Mouse (Mus musculus): ENCODE results near the gene Asf1a. TPM values are rescaled to one million over a fixed set of nuclear protein-coding genes. Genes with fewer than 3 reads are reported as not detected.

The Asf1a gene
- total RNA-seq (2012; rRNA removed) (63.8 and 65.1 TPM in 2 replicates), polyA plus RNA-seq (2012; ENCODE audit: insufficient read depth in 1 of 2, insufficient read length in 2 of 2, low read depth in 1 of 2, low replicate concordance in 2 of 2, missing spikeins in 1 of 2) (10 to 100 TPM in 1 of 2 experiments, not detected in 1; 91.4 TPM)

DNA sequence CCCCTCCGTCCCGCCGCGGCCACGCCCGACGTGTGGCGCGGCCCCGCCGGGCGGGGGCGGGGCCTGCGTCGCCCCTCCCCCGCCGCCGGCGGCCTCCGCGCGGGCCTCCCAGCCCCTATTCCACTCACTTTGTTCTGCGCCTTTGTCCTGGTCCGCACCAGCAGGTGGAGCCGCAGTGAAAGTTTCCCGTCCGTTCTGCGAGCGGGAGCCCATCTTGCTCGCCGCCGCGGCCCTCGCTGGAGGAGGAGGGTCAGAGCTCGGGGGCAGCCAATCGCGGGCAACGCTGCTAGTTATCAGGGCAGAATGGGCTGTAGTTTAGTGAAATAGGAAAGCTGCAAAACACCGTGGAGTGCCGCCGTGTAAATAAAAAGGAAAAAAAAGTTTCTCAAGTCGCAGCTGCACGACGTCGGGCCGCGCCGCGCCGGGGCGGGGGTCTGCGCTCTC is at the start of gene Asf1a:
Asf1a (plus strand) TSS at position 81 of the 444 bp plus-strand sequence.
- TF ChIP-seq MXI1 (IDR thresholded peaks at IDR 0.05; ENCODE audit: low read depth, low read length) (peak; percentile 44), GATA1 (IDR thresholded peaks at IDR 0.05; ENCODE audit: low read depth, low read length) (peak; percentile 74; the same call in 1 of the 2 replicates), ELF1 (IDR thresholded peaks at IDR 0.05; ENCODE audit: low read depth, low read length) (0 out of 2 replicates have a peak, but pooled peaks have one; percentile 55), KAT2A (conservative IDR thresholded peaks at IDR 0.05; ENCODE audit: low read depth, low read length) (no peak; the same call in 1 of the 2 replicates), ZNF384 (IDR thresholded peaks at IDR 0.05; ENCODE audit: low read depth, low read length) (peak; percentile 90), ZMIZ1 (IDR thresholded peaks at IDR 0.05; ENCODE audit: low read depth, low read length) (peak; percentile 59), POLR2A (IDR thresholded peaks at IDR 0.05; ENCODE audit: control insufficient read depth in 1 of 2, insufficient read depth in 1 of 2, low read depth in 1 of 2, low read length in 2 of 2, poor library complexity in 1 of 2) (peak in 1 of 2 experiments; percentile 83; a peak in 2 of 4 replicates), POLR2AphosphoS2 (IDR thresholded peaks at IDR 0.05; ENCODE audit: low read length) (0 out of 2 replicates have a peak, but pooled peaks have one; percentile 63), RAD21 (IDR thresholded peaks at IDR 0.05; ENCODE audit: low read depth, low read length) (no peak), HCFC1 (IDR thresholded peaks at IDR 0.05; ENCODE audit: low read depth, low read length) (peak; percentile 87), NRF1 (IDR thresholded peaks at IDR 0.05; ENCODE audit: insufficient read depth, low read depth, low read length, poor library complexity, severe bottlenecking) (no peak), SMC3 (IDR thresholded peaks at IDR 0.05; ENCODE audit: low read depth, low read length) (no peak), MAZ (IDR thresholded peaks at IDR 0.05; ENCODE audit: low read depth, low read length) (peak; percentile 75; the same call in 1 of the 2 replicates), CHD2 (IDR thresholded peaks at IDR 0.05; ENCODE audit: low read length) (no peak), RCOR1 (IDR thresholded peaks at IDR 0.05; ENCODE audit: low read depth, low read length) (no peak), SIN3A (IDR thresholded peaks at IDR 0.05; ENCODE audit: low read length) (peak; percentile 87), TCF12 (IDR thresholded peaks at IDR 0.05; ENCODE audit: low read depth, low read length) (peak; percentile 67; the same call in 1 of the 2 replicates), ETS1 (IDR thresholded peaks at IDR 0.05; ENCODE audit: low read depth, low read length) (0 out of 2 replicates have a peak, but pooled peaks have one; percentile 48), NELFE (IDR thresholded peaks at IDR 0.05; ENCODE audit: low read depth, low read length) (peak; percentile 62; the same call in 1 of the 2 replicates), JUND (IDR thresholded peaks at IDR 0.05; ENCODE audit: low read depth, low read length) (no peak), GABPA (IDR thresholded peaks at IDR 0.05; ENCODE audit: low read depth, low read length) (peak; percentile 62; the same call in 1 of the 2 replicates), MAX (IDR thresholded peaks at IDR 0.05; ENCODE audit: low read length) (peak; percentile 18; the same call in 1 of the 2 replicates), TAL1 (IDR thresholded peaks at IDR 0.05; ENCODE audit: low read length) (no peak), EP300 (IDR thresholded peaks at IDR 0.05; ENCODE audit: low read depth in 1 of 2, low read length in 2 of 2) (peak in 1 of 2 experiments; percentile 3; a peak in 1 of 4 replicates), MYC (IDR thresholded peaks at IDR 0.05; ENCODE audit: low read depth, low read length) (no peak), MEF2A (IDR thresholded peaks at IDR 0.05; ENCODE audit: extremely low read depth, insufficient replicate concordance, low read depth, low read length, poor library complexity, severe bottlenecking) (peak; percentile 43; the same call in 1 of the 2 replicates), MAFK (IDR thresholded peaks at IDR 0.05; ENCODE audit: borderline replicate concordance, low read depth, low read length) (no peak), CHD1 (IDR thresholded peaks at IDR 0.05; ENCODE audit: low read depth, low read length) (no peak), TBP (IDR thresholded peaks at IDR 0.05; ENCODE audit: low read depth, low read length) (peak; percentile 93), CTCF (IDR thresholded peaks at IDR 0.05 in 2 of 3, conservative IDR thresholded peaks at IDR 0.05 in 1 of 3; ENCODE audit: control insufficient read depth in 1 of 3, insufficient read depth in 1 of 3, low read depth in 2 of 3, low read length in 3 of 3, poor library complexity in 1 of 3, severe bottlenecking in 1 of 3) (peak in 2 of 3 experiments; percentile 82; a peak in 4 of 6 replicates), POLR2AphosphoS5 (IDR thresholded peaks at IDR 0.05; ENCODE audit: borderline replicate concordance, low read depth, low read length) (no peak), MYB (IDR thresholded peaks at IDR 0.05; ENCODE audit: low read depth, low read length) (no peak), USF1 (IDR thresholded peaks at IDR 0.05; ENCODE audit: low read depth, low read length) (no peak)
- peaks cover 10 to 12% of the 10 kb centered on the region in 2 experiments for H3K4me1 ChIP-seq (ENCODE audit: control insufficient read depth in 1 of 2, insufficient read depth in 2 of 2, low read length in 2 of 2)
- no peaks in the 10 kb centered on the region for H3K9me3 ChIP-seq (replicated peaks; ENCODE audit: insufficient read depth, low read length)
- DNase-seq (ENCODE audit: low read depth, low spot score): peak; percentile 98
- H3K27ac ChIP-seq (ENCODE audit: control insufficient read depth, low read depth, low read length): peak within 1 kb of the TSS; percentile 100
- peaks cover 4 to 37% of the 10 kb centered on the region in 2 experiments for H3K36me3 ChIP-seq (ENCODE audit: control insufficient read depth in 1 of 2, insufficient read depth in 2 of 2, low read length in 2 of 2)
- peaks cover 38% of the 10 kb centered on the region for H3K79me2 ChIP-seq (ENCODE audit: control insufficient read depth, insufficient read depth, low read length, poor library complexity)
- H3K4me3 ChIP-seq (ENCODE audit: control insufficient read depth in 1 of 2, insufficient read depth in 1 of 2, low read depth in 2 of 2, low read length in 2 of 2): peak within 1 kb of the TSS; percentile 87 to 97
- H3K27me3 ChIP-seq (ENCODE audit: control insufficient read depth in 1 of 2, insufficient read depth in 2 of 2, low read length in 2 of 2): no peaks in the 10 kb centered on the region
- H3K9ac ChIP-seq (ENCODE audit: control insufficient read depth, low read depth, low read length, poor library complexity, severe bottlenecking): peak within 1 kb of the TSS; percentile 88

Measured in MEL (cell line).